Mouse (Mus musculus) small intestine, adult 2 months (tissue): ENCODE results near the gene Mtap. TPM values are rescaled to one million over a fixed set of nuclear protein-coding genes. Genes with fewer than 3 reads are reported as not detected.

Experiments
- H3K27ac ChIP-seq: fragments of 200-500 bp; 2 replicates; pipeline ENCODE4 v1.5.1; 2012; ENCODE audit warnings: low read depth, low read length, control low read depth, inconsistent platforms; ENCODE audit not compliant: insufficient read depth
- H3K27me3 ChIP-seq: fragments of 200-500 bp; 2 replicates; pipeline ENCODE4 v1.6.1; 2012; ENCODE audit warnings: mild to moderate bottlenecking, moderate library complexity, low read length, inconsistent platforms; ENCODE audit not compliant: control insufficient read depth, insufficient read depth
- H3K36me3 ChIP-seq: fragments of 200-500 bp; 2 replicates; pipeline ENCODE4 v1.6.1; 2012; ENCODE audit warnings: mild to moderate bottlenecking, low read length, control low read depth, inconsistent platforms; ENCODE audit not compliant: control insufficient read depth, insufficient read depth
- H3K4me1 ChIP-seq: fragments of 200-500 bp; 2 replicates; pipeline ENCODE4 v1.6.1; 2012; ENCODE audit warnings: low read length, inconsistent platforms, mixed read lengths; ENCODE audit not compliant: control insufficient read depth, insufficient read depth, insufficient read length
- H3K4me3 ChIP-seq: fragments of 200-500 bp; 2 replicates; pipeline ENCODE4 v1.5.1; 2012; ENCODE audit warnings: low read depth, mild to moderate bottlenecking, control low read depth, inconsistent platforms, low read length, moderate library complexity
- CTCF ChIP-seq: fragments of 200-500 bp; IDR thresholded peaks from 2 replicates; pipeline ENCODE4 v1.5.1; 2012; ENCODE audit warnings: low read depth, mild to moderate bottlenecking, control low read depth, inconsistent platforms, low read length, moderate library complexity, mixed read lengths; ENCODE audit not compliant: insufficient replicate concordance, insufficient read length; ENCODE audit errors: extremely low read depth
- POLR2A ChIP-seq: fragments of 200-500 bp; IDR thresholded peaks from 2 replicates; pipeline ENCODE4 v1.6.1; 2012; ENCODE audit warnings: low read depth, mild to moderate bottlenecking, control low read depth, inconsistent platforms, low read length, moderate library complexity
- WGBS: fragments of 180-500 bp; shearing (Covaris S2); methylation state at CpG from one replicate; pipeline ENCODE4 v1.1.7; 2018; 5-methylcytosine and 5-hydroxymethylcytosine counted together
- polyA plus RNA-seq: library from polyadenylated mRNA; depleted of rRNA; stranded (reverse); fragments of >200 nt; gene quantifications from 2 replicates; pipeline ENCODE4 v1.2.3, GENCODE M21; 2012; rRNA removed

Gene Mtap
- polyA plus RNA-seq, 1 experiment: 0.87 TPM

DNA sequence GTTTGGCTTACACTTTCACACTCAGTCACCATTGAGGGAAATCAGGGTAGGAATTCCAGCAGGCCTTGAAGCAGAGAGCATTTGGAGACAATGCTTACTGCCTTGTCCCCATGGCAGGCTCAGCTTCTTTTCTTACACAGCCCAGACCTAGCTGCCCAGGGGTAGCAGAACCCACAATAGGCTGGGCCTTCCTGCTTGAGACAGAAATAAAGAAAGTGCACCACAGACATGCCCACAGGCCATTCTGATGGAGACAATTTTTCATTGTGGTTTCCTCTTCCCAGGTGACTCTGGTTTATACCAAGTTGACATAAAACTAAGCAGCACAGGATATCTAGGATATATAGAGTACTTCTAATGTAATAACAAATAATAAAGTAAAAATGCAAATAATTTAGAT is 72.4 kb downstream of the Mtap start:
- no peak overlapping the region for H3K27ac ChIP-seq
- H3K4me1 ChIP-seq: no peaks in the 10 kb centered on the region
- H3K36me3 ChIP-seq: no peaks in the 10 kb centered on the region
- H3K27me3 ChIP-seq: no peaks in the 10 kb centered on the region
- no peak overlapping the region for H3K4me3 ChIP-seq
- TF ChIP-seq CTCF (no peak), POLR2A (no peak)

DNA sequence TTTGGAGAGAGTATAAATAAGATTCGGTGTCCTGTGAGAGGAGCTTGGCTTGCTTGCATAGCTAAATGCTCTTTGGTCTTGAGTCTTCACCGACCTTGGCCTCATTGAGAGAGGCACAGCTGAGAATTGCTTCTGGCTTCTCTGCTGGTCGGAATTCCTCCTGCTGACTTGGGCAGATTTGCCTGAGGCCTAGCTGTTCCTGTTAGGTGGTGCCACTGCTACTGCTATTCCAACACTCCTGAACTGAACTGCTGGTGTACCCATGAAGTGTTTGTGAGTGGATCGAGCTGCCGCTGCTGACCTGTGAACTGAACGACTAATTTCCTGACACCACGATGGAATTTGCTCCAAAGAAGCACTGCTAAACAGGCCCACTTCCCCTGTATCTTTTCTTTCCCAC is 73.4 kb downstream of the Mtap start:
- TF ChIP-seq CTCF (no peak), POLR2A (no peak)
- WGBS: 71% methylated on average over 7 of the region's 7 CpGs
- Histone ChIP-seq H3K36me3 (no peaks in the 10 kb centered on the region), H3K4me1 (no peaks in the 10 kb centered on the region), H3K4me3 (no peak overlapping the region), H3K27me3 (no peaks in the 10 kb centered on the region), H3K27ac (no peak overlapping the region)

GRCm38 (mm10) chr4:89212178-89212577 is 75.3 kb downstream of the Mtap start:
- TF ChIP-seq POLR2A (no peak), CTCF (no peak)
- Histone ChIP-seq H3K27ac (no peak overlapping the region), H3K4me3 (no peak overlapping the region), H3K36me3 (no peaks in the 10 kb centered on the region), H3K27me3 (no peaks in the 10 kb centered on the region), H3K4me1 (no peaks in the 10 kb centered on the region)
- WGBS: 54% methylated on average over 3 of the region's 3 CpGs

Other genes starting within 250 kb of the Mtap start
- gene Cdkn2a, start 157.5 kb downstream of the Mtap start, polyA plus RNA-seq: 0.39 and 0.93 TPM in 2 replicates
- gene Cdkn2b, start 173.9 kb downstream of the Mtap start, polyA plus RNA-seq: 136 and 280 TPM in 2 replicates